Mouse (Mus musculus): ENCODE data around the gene St8sia1. TPM values are rescaled to one million over a fixed set of nuclear protein-coding genes. Genes with fewer than 3 reads are reported as not detected.

The St8sia1 gene
- total RNA-seq, 2 experiments from 2014 or later, result 0.07 TPM; not detected in 1

Other genes with a start within 250 kb of the St8sia1 start
- gene Cmas, start 207.8 kb downstream of the St8sia1 start, total RNA-seq (2015), result 61.3 and 67.0 TPM in 2 replicates
- gene Cmas, start 207.8 kb downstream of the St8sia1 start, total RNA-seq (2017), result 58.1 and 66.2 TPM in 2 replicates
- gene Sult6b2, start 159.9 kb downstream of the St8sia1 start, total RNA-seq (2015), result not detected in 2 replicates
- not detected in 2 replicates for gene Sult6b2, start 159.9 kb downstream of the St8sia1 start, total RNA-seq (2017)
- 60.7 and 65.3 TPM in 2 replicates for gene C2cd5, start 135.7 kb upstream of the St8sia1 start, total RNA-seq (2015)
- 38.1 and 56.2 TPM in 2 replicates for gene C2cd5, start 135.7 kb upstream of the St8sia1 start, total RNA-seq (2017)
- gene Etnk1, start 202.8 kb upstream of the St8sia1 start, total RNA-seq (2015), result 46.9 and 55.3 TPM in 2 replicates
- gene Etnk1, start 202.8 kb upstream of the St8sia1 start, total RNA-seq (2017), result 50.9 and 65.1 TPM in 2 replicates